17 mouse cellular contexts compared by ENCODE assay signal in the genomic region with DNA sequence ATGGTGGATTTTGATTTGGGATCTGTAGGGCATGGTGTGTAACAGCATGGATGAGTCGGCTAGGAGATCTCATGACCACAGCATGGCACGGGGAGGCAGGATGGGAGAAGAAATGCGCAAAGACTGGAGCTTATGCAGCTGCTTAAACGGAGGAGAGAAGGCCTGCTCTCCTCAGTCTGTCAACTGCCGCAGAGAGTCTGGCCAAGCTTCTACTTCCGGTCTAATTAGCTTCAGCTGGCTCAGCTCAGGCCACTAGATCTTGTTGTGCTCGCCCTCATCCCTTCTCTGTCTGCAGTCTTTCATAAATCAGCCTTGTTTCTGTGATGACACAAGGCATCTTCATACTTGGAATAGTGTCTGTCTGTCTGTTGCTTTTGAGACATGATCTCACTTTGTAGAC.
A peak's percentile ranks its signal among the peaks of the same experiment; 100 is the strongest.
DNase-seq lines count a peak whose midpoint lies in the region; ATAC-seq and TF ChIP-seq lines count a peak whose summit lies in the region.
"Had no signal": no experiment of that assay in that cellular context is flagged by ENCODE, and none has a peak within 500 bp of the region (broad histone marks: within the 10 kb centered on the region; RNA-seq: fewer than 3 reads in every experiment).

No protein-coding gene starts in this region.

- no peak overlapping the region for H3K9ac ChIP-seq in heart, embryonic 12.5 days
- no peak overlapping the region for H3K9ac ChIP-seq in liver, adult 2 months (ENCODE audit: low read depth, low read length)
- no peak overlapping the region for H3K9ac ChIP-seq in liver, postnatal 0 days (replicated peaks)
- no peak overlapping the region for H3K9ac ChIP-seq in embryonic facial prominence, embryonic 13.5 days
- H3K9ac ChIP-seq in limb, embryonic 11.5 days (ENCODE audit: low read length), result no peak overlapping the region
- H3K9ac ChIP-seq: forebrain, embryonic 15.5 days; liver, embryonic 13.5 days had no signal

- H3K79me2 ChIP-seq in liver, adult 2 months (ENCODE audit: control insufficient read depth, insufficient read depth, low read length), result no peaks in the 10 kb centered on the region

- peak; percentile 30 to 38 for DNase-seq in heart, postnatal 10 days
- no peak for DNase-seq in liver, adult 2 months (ENCODE audit: extremely low read depth, low read depth, low spot score)
- DNase-seq in liver, postnatal 0 days, result no peak
- no peak for DNase-seq in limb, embryonic 11.5 days (ENCODE audit: low spot score)
- DNase-seq: adrenal gland, adult 2 months; cerebellum, adult 9-11 months; heart, adult 11 months; layer of hippocampus, postnatal 36 days; liver, embryonic 13.5 days; thymus, postnatal 4 days had no signal

- no peak for TF ChIP-seq EP300 in liver, postnatal 0 days (IDR thresholded peaks at IDR 0.05; ENCODE audit: low read depth)

- H3K4me3 ChIP-seq in heart, embryonic 12.5 days, result no peak overlapping the region
- H3K4me3 ChIP-seq in liver, adult 2 months (ENCODE audit: insufficient read depth, low read depth, low read length), result no peak overlapping the region
- H3K4me3 ChIP-seq in liver, postnatal 0 days (ENCODE audit: low read depth, low read length), result no peak overlapping the region
- no peak overlapping the region for H3K4me3 ChIP-seq in embryonic facial prominence, embryonic 13.5 days
- H3K4me3 ChIP-seq in limb, embryonic 11.5 days (ENCODE audit: low read depth, low read length), result no peak overlapping the region
- H3K4me3 ChIP-seq: forebrain, embryonic 15.5 days; liver, embryonic 13.5 days; megakaryocyte, embryonic 14.5 days had no signal

- no peak overlapping the region for H3K4me2 ChIP-seq in heart, embryonic 12.5 days
- no peak overlapping the region for H3K4me2 ChIP-seq in liver, postnatal 0 days (ENCODE audit: low read depth, low read length)
- H3K4me2 ChIP-seq in embryonic facial prominence, embryonic 13.5 days, result no peak overlapping the region
- H3K4me2 ChIP-seq in limb, embryonic 11.5 days (ENCODE audit: low read depth, severe bottlenecking), result no peak overlapping the region
- H3K4me2 ChIP-seq: forebrain, embryonic 15.5 days; liver, embryonic 13.5 days had no signal

- TF ChIP-seq CTCF in liver, adult 2 months (IDR thresholded peaks at IDR 0.05; ENCODE audit: low read depth, low read length), result no peak
- TF ChIP-seq CTCF in liver, postnatal 0 days (IDR thresholded peaks at IDR 0.05; ENCODE audit: low read depth), result no peak

- H3K27ac ChIP-seq in heart, embryonic 12.5 days (ENCODE audit: poor library complexity, severe bottlenecking), result no peak overlapping the region
- 0 out of 2 replicates have a peak overlapping the region, but pooled peaks have one; percentile 44 for H3K27ac ChIP-seq in liver, adult 2 months (replicated peaks; ENCODE audit: insufficient read depth, low read depth, low read length)
- no peak overlapping the region for H3K27ac ChIP-seq in liver, postnatal 0 days (ENCODE audit: low read depth)
- peak overlapping the region; percentile 7; the same call in 1 of the 2 replicates for H3K27ac ChIP-seq in embryonic facial prominence, embryonic 13.5 days
- H3K27ac ChIP-seq in limb, embryonic 11.5 days (replicated peaks; ENCODE audit: low read depth, low read length), result peak overlapping the region; percentile 33; the same call in 1 of the 2 replicates
- H3K27ac ChIP-seq: forebrain, embryonic 15.5 days; liver, embryonic 13.5 days had no signal

- no peak for ATAC-seq in heart, embryonic 12.5 days (ENCODE audit: insufficient number of reproducible peaks, low FRiP score)
- ATAC-seq in liver, postnatal 0 days, result no peak
- no peak for ATAC-seq in embryonic facial prominence, embryonic 13.5 days (ENCODE audit: insufficient number of reproducible peaks, insufficient read depth, low FRiP score, low TSS enrichment, low read depth)
- ATAC-seq in limb, embryonic 11.5 days (ENCODE audit: insufficient number of reproducible peaks, low FRiP score, low TSS enrichment, low read depth), result no peak
- ATAC-seq in granulocyte monocyte progenitor cell, adult 5-6 weeks (replicated peaks; ENCODE audit: poor library complexity, severe bottlenecking), result no peak
- ATAC-seq in megakaryocyte, adult 5-6 weeks (ENCODE audit: poor library complexity, severe bottlenecking), result no peak
- ATAC-seq: forebrain, embryonic 15.5 days; hindbrain, embryonic 16.5 days had no signal

- H3K27me3 ChIP-seq in heart, embryonic 12.5 days (replicated peaks), result peaks cover 11% of the 10 kb centered on the region
- H3K27me3 ChIP-seq in liver, adult 2 months (ENCODE audit: control insufficient read depth, insufficient read depth, low read length), result no peaks in the 10 kb centered on the region
- peaks cover 22% of the 10 kb centered on the region for H3K27me3 ChIP-seq in liver, postnatal 0 days (ENCODE audit: insufficient read depth, low read length)
- H3K27me3 ChIP-seq in embryonic facial prominence, embryonic 13.5 days, result peaks cover 5% of the 10 kb centered on the region; the same call in 1 of the 2 replicates
- H3K27me3 ChIP-seq in limb, embryonic 11.5 days (ENCODE audit: control insufficient read depth, insufficient read depth, low read length), result no peaks in the 10 kb centered on the region; the same call in 1 of the 2 replicates
- H3K27me3 ChIP-seq: forebrain, embryonic 15.5 days had no signal

- 69% methylated on average over 7 of the region's 7 CpGs for WGBS in heart, embryonic 12.5 days
- WGBS in liver, adult 2 months, result 76% methylated on average over 7 of the region's 7 CpGs
- WGBS in liver, postnatal 0 days (ENCODE audit: insufficient replicate concordance), result 73% methylated on average over 7 of the region's 7 CpGs
- WGBS in embryonic facial prominence, embryonic 13.5 days, result 49% methylated on average over 7 of the region's 7 CpGs
- WGBS in limb, embryonic 11.5 days, result 37% methylated on average over 7 of the region's 7 CpGs

- no peaks in the 10 kb centered on the region for H3K36me3 ChIP-seq in heart, embryonic 12.5 days
- no peaks in the 10 kb centered on the region for H3K36me3 ChIP-seq in liver, adult 2 months (ENCODE audit: control insufficient read depth, insufficient read depth, low read length)
- H3K36me3 ChIP-seq in liver, postnatal 0 days (replicated peaks; ENCODE audit: insufficient read depth, low read length), result no peaks in the 10 kb centered on the region
- H3K36me3 ChIP-seq in embryonic facial prominence, embryonic 13.5 days, result no peaks in the 10 kb centered on the region
- no peaks in the 10 kb centered on the region for H3K36me3 ChIP-seq in limb, embryonic 11.5 days (ENCODE audit: control insufficient read depth, insufficient read depth, low read length)
- H3K36me3 ChIP-seq: forebrain, embryonic 15.5 days; liver, embryonic 13.5 days had no signal

- H3K9me3 ChIP-seq in heart, embryonic 12.5 days (replicated peaks), result no peaks in the 10 kb centered on the region
- H3K9me3 ChIP-seq in liver, postnatal 0 days (ENCODE audit: low read length), result no peaks in the 10 kb centered on the region
- H3K9me3 ChIP-seq in embryonic facial prominence, embryonic 13.5 days, result no peaks in the 10 kb centered on the region
- no peaks in the 10 kb centered on the region for H3K9me3 ChIP-seq in limb, embryonic 11.5 days (ENCODE audit: control insufficient read depth, low read length)
- H3K9me3 ChIP-seq: forebrain, embryonic 15.5 days; liver, embryonic 13.5 days had no signal

- intact Hi-C loops in heart, postnatal 10 days (cut with DNase I), result no loop called here

- no peak for TF ChIP-seq POLR2A in liver, adult 2 months (IDR thresholded peaks at IDR 0.05; ENCODE audit: extremely low read depth, insufficient read depth, low read length)

- H3K4me1 ChIP-seq in heart, embryonic 12.5 days (replicated peaks), result peaks cover 4% of the 10 kb centered on the region
- H3K4me1 ChIP-seq in liver, adult 2 months (ENCODE audit: control insufficient read depth, insufficient read depth, low read length), result no peaks in the 10 kb centered on the region
- H3K4me1 ChIP-seq in liver, postnatal 0 days (ENCODE audit: insufficient read depth), result no peaks in the 10 kb centered on the region
- peaks cover 36% of the 10 kb centered on the region for H3K4me1 ChIP-seq in embryonic facial prominence, embryonic 13.5 days
- H3K4me1 ChIP-seq in limb, embryonic 11.5 days (ENCODE audit: control insufficient read depth, insufficient read depth, low read length), result peaks cover 9% of the 10 kb centered on the region
- H3K4me1 ChIP-seq: forebrain, embryonic 15.5 days had no signal

Comparison
In these comparisons a context has a peak if more than half of its experiments do, and no peak if none do; other contexts are left out.
1. H3K27ac ChIP-seq: peak in liver, adult 2 months (single experiment), embryonic facial prominence, embryonic 13.5 days (single experiment) and limb, embryonic 11.5 days (single experiment); none in heart, embryonic 12.5 days (single experiment) and liver, postnatal 0 days (single experiment).
2. DNase-seq: peak in heart, postnatal 10 days (2 of 2); none in liver, adult 2 months (single experiment), liver, postnatal 0 days (single experiment) and limb, embryonic 11.5 days (single experiment).